In genomic region chr14:117981532-117981931, GRCm38 (mm10) we compare ENCODE assay signal across 15 mouse cellular contexts.
DNase-seq lines count a peak whose midpoint lies in the region; ATAC-seq lines count a peak whose summit lies in the region.
"Had no signal": no experiment of that assay in that cellular context is flagged by ENCODE, and none has a peak within 500 bp of the region (broad histone marks: within the 10 kb centered on the region; RNA-seq: fewer than 3 reads in every experiment).

No protein-coding gene starts in this region.

- no peak overlapping the region for H3K27ac ChIP-seq in forebrain, embryonic 13.5 days
- no peak overlapping the region for H3K27ac ChIP-seq in forebrain, embryonic 11.5 days (ENCODE audit: low read depth, low read length)
- H3K27ac ChIP-seq: heart, adult 2 months; liver, embryonic 15.5 days had no signal

- H3K9me3 ChIP-seq in forebrain, embryonic 13.5 days (replicated peaks) = 0 out of 2 replicates have a peak, but pooled peaks cover 8% of the 10 kb centered on the region
- no peaks in the 10 kb centered on the region for H3K9me3 ChIP-seq in forebrain, embryonic 11.5 days (ENCODE audit: control insufficient read depth, low read length)
- H3K9me3 ChIP-seq: liver, embryonic 15.5 days had no signal

- H3K4me3 ChIP-seq in forebrain, embryonic 13.5 days = no peak overlapping the region
- no peak overlapping the region for H3K4me3 ChIP-seq in forebrain, embryonic 11.5 days (ENCODE audit: low read depth, low read length)
- H3K4me3 ChIP-seq: erythroblast, embryonic 14.5 days; heart, adult 2 months; liver, embryonic 15.5 days had no signal

- WGBS in forebrain, embryonic 13.5 days = 93% methylated on average over 10 of the region's 10 CpGs
- 97% methylated on average over 10 of the region's 10 CpGs for WGBS in forebrain, embryonic 11.5 days

- H3K4me2 ChIP-seq in forebrain, embryonic 13.5 days = no peak overlapping the region
- no peak overlapping the region for H3K4me2 ChIP-seq in forebrain, embryonic 11.5 days (ENCODE audit: low read depth, low read length, severe bottlenecking)
- H3K4me2 ChIP-seq: liver, embryonic 15.5 days had no signal

- no peaks in the 10 kb centered on the region for H3K27me3 ChIP-seq in forebrain, embryonic 13.5 days
- H3K27me3 ChIP-seq in forebrain, embryonic 11.5 days (ENCODE audit: control insufficient read depth, insufficient read depth, low read length) = no peaks in the 10 kb centered on the region
- H3K27me3 ChIP-seq: liver, embryonic 15.5 days had no signal

- peak; percentile 90; the same call in 1 of the 2 replicates for ATAC-seq in forebrain, embryonic 13.5 days
- no peak for ATAC-seq in forebrain, embryonic 11.5 days (replicated peaks; ENCODE audit: low FRiP score)
- ATAC-seq: activated CD4-positive, CD25-positive, alpha-beta regulatory T cell, adult 4 months; intestine, postnatal 0 days had no signal

- intact Hi-C loops in gastrocnemius, postnatal 14 days (cut with DNase I; ENCODE audit: low total_unique reads) = no loop called here
- intact Hi-C loops in left cerebral cortex, postnatal 25 days (cut with DNase I) = loop anchor here (1.0 kb wide), 1 partner anchor 23 kb away; no protein-coding TSS in a partner anchor

- no peaks in the 10 kb centered on the region for H3K4me1 ChIP-seq in forebrain, embryonic 13.5 days
- no peaks in the 10 kb centered on the region for H3K4me1 ChIP-seq in forebrain, embryonic 11.5 days (replicated peaks; ENCODE audit: control insufficient read depth, insufficient read depth, low read length)
- H3K4me1 ChIP-seq: liver, embryonic 15.5 days had no signal

- DNase-seq in forebrain, embryonic 11.5 days (ENCODE audit: low spot score) = no peak
- peak; percentile 83 for DNase-seq in brain, adult 2 months (ENCODE audit: low read depth, low spot score)
- peak; percentile 69 for DNase-seq in gastrocnemius, postnatal 14 days
- DNase-seq in left cerebral cortex, postnatal 25 days (ENCODE audit: low spot score in 2 of 2) = peak; percentile 48 to 87
- no peak for DNase-seq in spleen, postnatal 36 days (ENCODE audit: low spot score in 2 of 2)
- no peak for DNase-seq in natural killer cell, adult 2 months (ENCODE audit: low spot score in 2 of 2)
- DNase-seq in spleen, postnatal 14 days (ENCODE audit: low spot score in 2 of 2) = no peak
- DNase-seq: B cell, adult 2 months; heart, adult 2 months; thymus, adult 2 months had no signal

- H3K36me3 ChIP-seq in forebrain, embryonic 13.5 days (ENCODE audit: poor library complexity, severe bottlenecking) = no peaks in the 10 kb centered on the region
- H3K36me3 ChIP-seq in forebrain, embryonic 11.5 days (ENCODE audit: control insufficient read depth, insufficient read depth, low read length) = no peaks in the 10 kb centered on the region
- H3K36me3 ChIP-seq: liver, embryonic 15.5 days had no signal

- H3K9ac ChIP-seq in forebrain, embryonic 13.5 days = no peak overlapping the region
- H3K9ac ChIP-seq in forebrain, embryonic 11.5 days (ENCODE audit: low read length) = no peak overlapping the region
- H3K9ac ChIP-seq: liver, embryonic 15.5 days had no signal

Comparison
In these comparisons a context has a peak if more than half of its experiments do, and no peak if none do; other contexts are left out.
1. DNase-seq: peak in brain, adult 2 months (single experiment), gastrocnemius, postnatal 14 days (single experiment) and left cerebral cortex, postnatal 25 days (2 of 2); none in forebrain, embryonic 11.5 days (single experiment), spleen, postnatal 36 days (0 of 2), natural killer cell, adult 2 months (0 of 2) and spleen, postnatal 14 days (0 of 2).